Mouse (Mus musculus) heart, embryonic 13.5 days (tissue): ENCODE measurements at regions not wholly inside any gene's neighbourhood (a gene's known extent, or its start where the extent isn't known, plus 50 kb on each side); places are given as distances from the start of the nearest gene placed in this dataset.

Experiments
- ATAC-seq: fragments of 200-750 bp; cut with Nextera tagmentation; 2 replicates; pipeline ENCODE4 v1.8.0; 2017; ENCODE audit warnings: moderate TSS enrichment; ENCODE audit not compliant: insufficient number of reproducible peaks, low FRiP score, low TSS enrichment; ENCODE audit errors: extremely low read depth
- H3K27ac ChIP-seq: fragments of 300-500 bp; sonication (generic); replicated peaks from 2 replicates; pipeline ENCODE4 v1.5.1; 2015; ENCODE audit warnings: moderate library complexity, mild to moderate bottlenecking, inconsistent platforms
- H3K27me3 ChIP-seq: fragments of 300-500 bp; sonication (generic); replicated peaks from 2 replicates; pipeline ENCODE4 v1.6.1; 2015; ENCODE audit warnings: mild to moderate bottlenecking, inconsistent platforms
- H3K36me3 ChIP-seq: fragments of 300-500 bp; sonication (generic); 2 replicates; pipeline ENCODE4 v1.6.1; 2015; ENCODE audit warnings: mild to moderate bottlenecking, inconsistent platforms
- H3K4me1 ChIP-seq: fragments of 300-500 bp; sonication (generic); 2 replicates; pipeline ENCODE4 v1.6.1; 2015; ENCODE audit warnings: inconsistent platforms
- H3K4me2 ChIP-seq: fragments of 300-500 bp; sonication (generic); 2 replicates; pipeline ENCODE4 v1.6.1; 2015; ENCODE audit warnings: inconsistent platforms, mild to moderate bottlenecking, moderate library complexity
- H3K4me3 ChIP-seq: fragments of 300-500 bp; sonication (generic); 2 replicates; pipeline ENCODE4 v1.5.1; 2015; ENCODE audit warnings: moderate library complexity, mild to moderate bottlenecking, inconsistent platforms
- H3K9ac ChIP-seq: fragments of 300-500 bp; sonication (generic); 2 replicates; pipeline ENCODE4 v1.6.1; 2015; ENCODE audit warnings: inconsistent platforms, mild to moderate bottlenecking, moderate library complexity
- H3K9me3 ChIP-seq: fragments of 300-500 bp; sonication (generic); 2 replicates; pipeline ENCODE4 v1.6.1; 2016; ENCODE audit warnings: inconsistent platforms
- WGBS: fragments of 180-500 bp; shearing (Covaris S2); methylation state at CpG from one replicate; pipeline ENCODE4 v1.1.7; 2015; ENCODE audit warnings: mixed read lengths; 5-methylcytosine and 5-hydroxymethylcytosine counted together

- Histone ChIP-seq H3K4me1 (no peaks in the 10 kb centered on the region), H3K4me3 (no peak overlapping the region), H3K27ac (no peak overlapping the region), H3K9me3 (0 out of 2 replicates have a peak, but pooled peaks cover 2% of the 10 kb centered on the region), H3K9ac (no peak overlapping the region), H3K36me3 (no peaks in the 10 kb centered on the region), H3K27me3 (no peaks in the 10 kb centered on the region), H3K4me2 (no peak overlapping the region)
- no peak for ATAC-seq
- 69% methylated on average over 3 of the region's 3 CpGs for WGBS
Measured at GRCm38 (mm10) chr11:45702916-45703315, 148.9 kb upstream of the Clint1 start.

DNA sequence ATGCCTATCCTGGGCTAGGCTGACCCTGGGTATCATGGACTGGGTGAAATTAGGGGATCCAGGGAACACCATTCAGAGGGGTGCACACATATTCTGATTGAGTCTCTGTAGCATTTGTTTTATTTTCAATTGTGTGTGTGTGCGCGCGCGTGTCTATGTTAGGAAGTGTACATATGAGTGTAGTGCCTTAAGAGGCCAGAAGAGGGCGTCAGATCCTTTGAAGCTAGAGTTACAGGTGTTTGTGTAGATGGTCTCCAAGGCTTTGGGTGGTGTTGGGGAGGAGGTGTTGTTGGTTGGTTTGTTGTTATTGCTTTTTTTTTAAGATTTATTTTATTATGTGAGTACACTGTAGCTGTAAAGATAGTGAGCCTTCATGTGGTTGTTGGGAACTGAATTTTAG, 147.4 kb upstream of the Clint1 start:
- H3K36me3 ChIP-seq, result no peaks in the 10 kb centered on the region
- 62% methylated on average over 5 of the region's 5 CpGs for WGBS
- ATAC-seq, result no peak

GRCm38 (mm10) chr11:45718630-45719029, 133.2 kb upstream of the Clint1 start:
- H3K27ac ChIP-seq, result peak overlapping the region; percentile 76
- no peaks in the 10 kb centered on the region for H3K9me3 ChIP-seq

More for the DNA sequence above, 147.4 kb upstream of the Clint1 start:
- Histone ChIP-seq H3K27me3 (no peaks in the 10 kb centered on the region), H3K4me3 (no peak overlapping the region), H3K27ac (no peak overlapping the region), H3K9me3 (0 out of 2 replicates have a peak, but pooled peaks cover 2% of the 10 kb centered on the region), H3K9ac (no peak overlapping the region), H3K4me1 (no peaks in the 10 kb centered on the region), H3K4me2 (no peak overlapping the region)

DNA sequence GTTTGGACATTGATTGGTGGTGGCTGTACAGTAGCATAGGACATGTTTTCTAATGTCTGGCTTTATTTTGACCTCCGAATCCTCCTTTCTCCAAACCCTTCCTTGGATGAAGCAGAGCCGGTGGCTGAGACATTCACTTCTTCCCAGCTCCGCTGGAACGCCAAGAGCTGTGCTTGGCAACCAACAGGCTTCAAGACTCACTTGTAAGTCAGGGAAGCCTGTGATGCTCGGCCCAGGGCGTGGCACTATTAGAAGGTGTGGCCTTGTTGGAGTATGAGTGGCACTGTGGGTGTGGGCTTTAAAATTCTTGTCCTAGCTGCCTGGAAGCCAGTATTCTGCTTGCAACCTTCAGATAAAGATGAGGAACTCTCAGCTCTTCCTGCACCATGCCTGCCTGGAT, 132.0 kb upstream of the Clint1 start:
- H3K9me3 ChIP-seq, result no peaks in the 10 kb centered on the region
- WGBS, result 81% methylated on average over 6 of the region's 6 CpGs
- ATAC-seq, result no peak

More at GRCm38 (mm10) chr11:45718630-45719029, 133.2 kb upstream of the Clint1 start:
- Histone ChIP-seq H3K27me3 (no peaks in the 10 kb centered on the region), H3K4me1 (peaks cover 14% of the 10 kb centered on the region; the same call in 1 of the 2 replicates), H3K4me2 (no peak overlapping the region), H3K4me3 (no peak overlapping the region), H3K9ac (no peak overlapping the region), H3K36me3 (no peaks in the 10 kb centered on the region)
- no peak for ATAC-seq
- 56% methylated on average over 2 of the region's 2 CpGs for WGBS

GRCm38 (mm10) chr11:45736561-45736960, 115.3 kb upstream of the Clint1 start:
- WGBS, result 38% methylated on average over 3 of the region's 3 CpGs
- Histone ChIP-seq H3K4me2 (no peak overlapping the region), H3K27me3 (no peaks in the 10 kb centered on the region), H3K36me3 (no peaks in the 10 kb centered on the region), H3K9ac (no peak overlapping the region), H3K9me3 (no peaks in the 10 kb centered on the region), H3K4me1 (0 out of 2 replicates have a peak, but pooled peaks cover 6% of the 10 kb centered on the region), H3K4me3 (no peak overlapping the region), H3K27ac (no peak overlapping the region)
- ATAC-seq, result no peak

More for the DNA sequence above, 132.0 kb upstream of the Clint1 start:
- Histone ChIP-seq H3K4me3 (no peak overlapping the region), H3K27ac (no peak overlapping the region), H3K9ac (no peak overlapping the region), H3K4me1 (peaks cover 14% of the 10 kb centered on the region; the same call in 1 of the 2 replicates), H3K27me3 (no peaks in the 10 kb centered on the region), H3K36me3 (no peaks in the 10 kb centered on the region), H3K4me2 (no peak overlapping the region)

DNA sequence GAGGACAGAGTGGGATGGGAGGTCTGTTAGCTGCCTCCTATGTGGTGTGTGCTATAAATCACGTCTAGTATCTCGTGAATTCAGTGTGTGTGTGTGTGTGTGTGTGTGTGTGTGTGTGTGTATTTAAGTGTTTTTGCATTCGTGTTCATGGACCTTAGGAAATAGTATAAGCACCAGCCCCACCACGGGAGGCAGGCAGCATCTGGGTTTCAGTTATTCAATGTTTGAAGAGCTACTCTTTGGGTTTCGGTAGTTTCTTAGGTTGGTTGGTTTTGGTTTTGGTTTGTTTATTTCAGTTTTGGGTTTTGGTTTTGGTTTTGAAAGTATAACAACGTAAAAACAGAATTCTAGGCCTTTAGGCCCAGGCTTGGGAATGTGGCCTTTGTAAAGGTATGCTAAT, 113.5 kb upstream of the Clint1 start:
- no peaks in the 10 kb centered on the region for H3K9me3 ChIP-seq
- 0 out of 2 replicates have a peak, but pooled peaks cover 6% of the 10 kb centered on the region for H3K4me1 ChIP-seq
- H3K9ac ChIP-seq, result no peak overlapping the region
- 83% methylated on average over 6 of the region's 6 CpGs for WGBS
- H3K27ac ChIP-seq, result no peak overlapping the region
- H3K36me3 ChIP-seq, result no peaks in the 10 kb centered on the region
- H3K4me3 ChIP-seq, result no peak overlapping the region
- no peak for ATAC-seq
- no peak overlapping the region for H3K4me2 ChIP-seq
- no peaks in the 10 kb centered on the region for H3K27me3 ChIP-seq

- H3K9me3 ChIP-seq, result peaks cover 6% of the 10 kb centered on the region; the same call in 1 of the 2 replicates
- H3K27ac ChIP-seq, result no peak overlapping the region
- H3K4me1 ChIP-seq, result no peaks in the 10 kb centered on the region
- WGBS, result 84% methylated on average over 2 of the region's 2 CpGs
- H3K27me3 ChIP-seq, result no peaks in the 10 kb centered on the region
- no peak overlapping the region for H3K4me2 ChIP-seq
- H3K4me3 ChIP-seq, result no peak overlapping the region
- no peak overlapping the region for H3K9ac ChIP-seq
- no peak for ATAC-seq
- no peaks in the 10 kb centered on the region for H3K36me3 ChIP-seq
Measured at GRCm38 (mm10) chr11:45745941-45746340, 105.9 kb upstream of the Clint1 start.

GRCm38 (mm10) chr11:45750249-45750648, 101.6 kb upstream of the Clint1 start:
- Histone ChIP-seq H3K9me3 (no peaks in the 10 kb centered on the region), H3K9ac (no peak overlapping the region), H3K4me1 (no peaks in the 10 kb centered on the region), H3K4me2 (no peak overlapping the region), H3K27me3 (no peaks in the 10 kb centered on the region), H3K27ac (no peak overlapping the region), H3K36me3 (no peaks in the 10 kb centered on the region), H3K4me3 (no peak overlapping the region)
- 64% methylated on average over 2 of the region's 2 CpGs for WGBS
- ATAC-seq, result no peak

DNA sequence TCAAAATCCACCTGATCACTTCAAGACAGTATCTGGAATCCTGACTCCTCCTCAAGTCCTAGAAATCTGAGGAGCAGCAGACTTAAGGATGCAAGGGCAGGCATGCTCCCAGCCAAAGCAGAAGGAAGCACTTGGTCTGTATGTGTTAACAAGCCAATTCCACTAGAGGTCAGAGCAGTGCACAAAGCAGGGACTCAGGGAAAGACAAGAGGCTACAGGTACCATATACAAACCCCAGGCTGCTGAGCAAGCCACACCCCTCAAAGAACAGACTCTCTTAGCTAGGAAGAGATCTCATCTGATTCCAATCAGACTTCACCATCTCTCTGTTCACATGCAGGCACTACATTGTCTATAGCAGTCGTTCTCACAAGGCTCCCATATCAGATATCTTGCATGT, 99.6 kb upstream of the Clint1 start:
- Histone ChIP-seq H3K9ac (no peak overlapping the region), H3K27me3 (no peaks in the 10 kb centered on the region), H3K4me1 (no peaks in the 10 kb centered on the region), H3K36me3 (no peaks in the 10 kb centered on the region), H3K9me3 (no peaks in the 10 kb centered on the region), H3K4me2 (no peak overlapping the region), H3K4me3 (no peak overlapping the region), H3K27ac (no peak overlapping the region)
- ATAC-seq, result no peak
- WGBS, result 38% methylated on average over 1 of the region's 1 CpGs

GRCm38 (mm10) chr11:45752791-45753190, 99.1 kb upstream of the Clint1 start:
- Histone ChIP-seq H3K4me3 (no peak overlapping the region), H3K27me3 (no peaks in the 10 kb centered on the region), H3K27ac (no peak overlapping the region), H3K9me3 (no peaks in the 10 kb centered on the region), H3K36me3 (no peaks in the 10 kb centered on the region), H3K4me2 (no peak overlapping the region), H3K9ac (no peak overlapping the region), H3K4me1 (no peaks in the 10 kb centered on the region)
- 60% methylated on average over 2 of the region's 2 CpGs for WGBS
- no peak for ATAC-seq

GRCm38 (mm10) chr11:45767081-45767480, 84.8 kb upstream of the Clint1 start:
- Histone ChIP-seq H3K4me1 (peaks cover 4% of the 10 kb centered on the region; the same call in 1 of the 2 replicates), H3K9ac (no peak overlapping the region), H3K4me2 (no peak overlapping the region), H3K27ac (no peak overlapping the region), H3K9me3 (0 out of 2 replicates have a peak, but pooled peaks cover 5% of the 10 kb centered on the region), H3K36me3 (no peaks in the 10 kb centered on the region), H3K27me3 (no peaks in the 10 kb centered on the region), H3K4me3 (no peak overlapping the region)
- no peak for ATAC-seq
- 43% methylated on average over 4 of the region's 4 CpGs for WGBS

GRCm38 (mm10) chr11:45782435-45782834, 69.4 kb upstream of the Clint1 start:
- no peaks in the 10 kb centered on the region for H3K36me3 ChIP-seq
- ATAC-seq, result no peak
- H3K27ac ChIP-seq, result no peak overlapping the region
- 65% methylated on average over 4 of the region's 4 CpGs for WGBS
- no peaks in the 10 kb centered on the region for H3K27me3 ChIP-seq
- no peak overlapping the region for H3K9ac ChIP-seq
- no peak overlapping the region for H3K4me2 ChIP-seq
- no peaks in the 10 kb centered on the region for H3K9me3 ChIP-seq
- no peak overlapping the region for H3K4me3 ChIP-seq
- H3K4me1 ChIP-seq, result no peaks in the 10 kb centered on the region
